Mouse (Mus musculus) lung, adult 2 months (tissue): ENCODE data around the gene Mab21l3.

Experiments used
- CTCF ChIP-seq: fragments of 200-500 bp; IDR thresholded peaks from 2 replicates; pipeline ENCODE4 v1.5.1; 2011; ENCODE audit warnings: mild to moderate bottlenecking, low read length, control low read depth; ENCODE audit not compliant: insufficient read depth
- POLR2A ChIP-seq: fragments of 200-500 bp; IDR thresholded peaks from 2 replicates; pipeline ENCODE4 v1.6.1; 2011; ENCODE audit warnings: low read depth, mild to moderate bottlenecking, control low read depth, low read length, borderline replicate concordance; ENCODE audit errors: extremely low read depth

- TF ChIP-seq POLR2A (no peak), CTCF (no peak)
Observed at GRCm38 (mm10) chr3:101848816-101849215, at the start of gene Mab21l3.
